Comparison of ENCODE assay signal across 9 mouse cellular contexts in the genomic region with DNA sequence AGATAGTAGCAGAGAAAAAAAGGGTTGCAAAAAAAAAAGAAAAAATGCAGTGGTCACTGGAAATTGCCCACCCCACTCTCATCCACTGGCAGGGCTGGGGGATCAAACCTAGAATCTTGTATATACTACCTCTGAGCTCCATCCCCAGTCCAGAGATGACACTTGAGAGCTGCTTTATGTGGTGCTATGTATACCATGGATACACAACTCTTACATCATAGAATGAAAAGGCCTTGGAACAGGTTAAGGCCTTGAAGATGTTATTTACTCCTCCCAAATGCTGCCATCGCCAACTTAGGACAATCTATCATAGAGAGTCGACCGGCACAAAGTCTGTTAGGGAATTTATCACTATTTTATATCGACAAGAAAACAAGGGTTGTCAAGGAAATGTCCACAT. TPM values are rescaled to one million over a fixed set of nuclear protein-coding genes. Genes with fewer than 3 reads are reported as not detected.
A peak's percentile ranks its signal among the peaks of the same experiment; 100 is the strongest.
DNase-seq lines count a peak whose midpoint lies in the region; ATAC-seq and TF ChIP-seq lines count a peak whose summit lies in the region.
"Had no signal": no experiment of that assay in that cellular context is flagged by ENCODE, and none has a peak within 500 bp of the region (broad histone marks: within the 10 kb centered on the region; RNA-seq: fewer than 3 reads in every experiment).

No protein-coding gene starts in this region.

- TF ChIP-seq POLR2A in embryonic fibroblast, embryonic 13.5 days (IDR thresholded peaks at IDR 0.05; ENCODE audit: low read depth, low read length): no peak
- no peak for TF ChIP-seq POLR2A in myocyte (IDR thresholded peaks at IDR 0.05; ENCODE audit: insufficient read length, low read depth)

- H3K79me2 ChIP-seq in myocyte (ENCODE audit: control insufficient read depth, insufficient read depth): peaks cover 45% of the 10 kb centered on the region

- intact Hi-C loops in left cerebral cortex, adult 2 months (cut with DNase I): loop anchor here (5.0 kb wide), 1 partner anchor 215 kb away; a partner anchor contains a TSS
- intact Hi-C loops in left cerebral cortex, postnatal 4 days (cut with DNase I): loop anchor here (10.0 kb wide), 1 partner anchor 112 kb away; no protein-coding TSS in a partner anchor

- no peak overlapping the region for H3ac ChIP-seq in myocyte (ENCODE audit: control insufficient read depth, insufficient read length)

- H3K27ac ChIP-seq in left cerebral cortex, adult 2 months: peak overlapping the region; percentile 100
- H3K27ac ChIP-seq in embryonic fibroblast, embryonic 13.5 days (ENCODE audit: insufficient read depth, low read length): peak overlapping the region; percentile 28
- peak overlapping the region; percentile 97 for H3K27ac ChIP-seq in intestine, embryonic 14.5 days (ENCODE audit: low read depth)

- H3K4me3 ChIP-seq in left cerebral cortex, adult 2 months: peak overlapping the region; percentile 86
- H3K4me3 ChIP-seq in embryonic fibroblast, embryonic 13.5 days (ENCODE audit: insufficient read depth, low read length): peak overlapping the region; percentile 34
- H3K4me3 ChIP-seq in intestine, embryonic 14.5 days (ENCODE audit: low read depth, low read length): peak overlapping the region; percentile 83
- peak overlapping the region; percentile 81 for H3K4me3 ChIP-seq in myocyte

- H3K27me3 ChIP-seq in intestine, embryonic 14.5 days (replicated peaks; ENCODE audit: control insufficient read depth, insufficient read depth, low read length): no peaks in the 10 kb centered on the region
- no peaks in the 10 kb centered on the region for H3K27me3 ChIP-seq in myocyte (ENCODE audit: control insufficient read depth, insufficient read depth, insufficient read length)

- no peaks in the 10 kb centered on the region for H3K9me3 ChIP-seq in intestine, embryonic 14.5 days (ENCODE audit: control insufficient read depth, low read length)

- no peak for DNase-seq in left cerebral cortex, adult 2 months (ENCODE audit: extremely low spot score in 1 of 2, low spot score in 2 of 2)
- no peak for DNase-seq in left cerebral cortex, postnatal 4 days
- DNase-seq in intestine, embryonic 14.5 days (ENCODE audit: low spot score): no peak
- no peak for DNase-seq in adrenal gland, postnatal 10 days
- DNase-seq in ovary, adult 18-20 months (ENCODE audit: low spot score): no peak
- DNase-seq: thymus, postnatal 25 days had no signal

- peaks cover 47% of the 10 kb centered on the region for H3K36me3 ChIP-seq in intestine, embryonic 14.5 days (ENCODE audit: control insufficient read depth, insufficient read depth, low read length)
- peaks cover 29% of the 10 kb centered on the region for H3K36me3 ChIP-seq in myocyte (ENCODE audit: control insufficient read depth, insufficient read depth)

- peak overlapping the region; percentile 95 for H3K4me2 ChIP-seq in intestine, embryonic 14.5 days (ENCODE audit: low read length)
- peak overlapping the region; percentile 99 for H3K4me2 ChIP-seq in myocyte (ENCODE audit: low read depth)

- TF ChIP-seq CTCF in left cerebral cortex, adult 2 months (IDR thresholded peaks at IDR 0.05): no peak
- TF ChIP-seq CTCF in embryonic fibroblast, embryonic 13.5 days (IDR thresholded peaks at IDR 0.05; ENCODE audit: borderline replicate concordance, insufficient read depth, low read length): no peak

- peaks cover 14% of the 10 kb centered on the region for H3K4me1 ChIP-seq in embryonic fibroblast, embryonic 13.5 days (ENCODE audit: control insufficient read depth, insufficient read depth, low read length)
- peaks cover 28% of the 10 kb centered on the region for H3K4me1 ChIP-seq in intestine, embryonic 14.5 days (replicated peaks; ENCODE audit: control insufficient read depth, insufficient read depth, low read length)

- WGBS in intestine, embryonic 14.5 days: 67% methylated on average over 4 of the region's 4 CpGs

- no peak for ATAC-seq in intestine, embryonic 14.5 days (replicated peaks; ENCODE audit: low FRiP score, low TSS enrichment, low read depth)
- ATAC-seq in megakaryocyte progenitor cell, adult 5-6 weeks (replicated peaks; ENCODE audit: poor library complexity): no peak

- H3K9ac ChIP-seq in intestine, embryonic 14.5 days (ENCODE audit: low read length): peak overlapping the region; percentile 40; the same call in 1 of the 2 replicates

TF ChIP-seq in myocyte, 11 proteins besides CTCF, POLR2A, EP300 and RAD21:
- TF ChIP-seq USF1 (IDR thresholded peaks at IDR 0.05; ENCODE audit: low read depth) (no peak), E2F4 (IDR thresholded peaks at IDR 0.05; ENCODE audit: insufficient read depth) (no peak), TCF3 (IDR thresholded peaks at IDR 0.05; ENCODE audit: insufficient read length, low read depth) (no peak), POLR2AphosphoS2 (IDR thresholded peaks at IDR 0.05; ENCODE audit: insufficient read length, low read depth) (no peak), TCF12 (IDR thresholded peaks at IDR 0.05; ENCODE audit: insufficient read depth, poor library complexity, severe bottlenecking) (no peak), MAX (IDR thresholded peaks at IDR 0.05; ENCODE audit: low read depth) (no peak), MYOD1 (IDR thresholded peaks at IDR 0.05; ENCODE audit: control insufficient read depth in 1 of 3, insufficient read length in 2 of 3, low read depth in 2 of 3) (no peak), MYOG (IDR thresholded peaks at IDR 0.05; ENCODE audit: control insufficient read depth in 1 of 3, insufficient read depth in 1 of 3, insufficient read length in 2 of 3, low read depth in 2 of 3) (no peak), CEBPB (IDR thresholded peaks at IDR 0.05; ENCODE audit: insufficient read depth, poor library complexity, severe bottlenecking) (no peak), REST (IDR thresholded peaks at IDR 0.05; ENCODE audit: insufficient read depth, insufficient read length) (no peak), SRF (IDR thresholded peaks at IDR 0.05; ENCODE audit: control insufficient read depth, insufficient read length, low read depth) (no peak)

RNA-seq across cellular contexts. Expression of a gene that starts 2.1 kb away (rescaled TPM):
- 10 to 100 TPM; 62.3 to 63.9 TPM for total RNA-seq in left cerebral cortex, adult 2 months (2021)
- total RNA-seq in left cerebral cortex, postnatal 4 days (2021): 10 to 100 TPM; 70.8 to 71.2 TPM
- polyA plus RNA-seq in embryonic fibroblast, embryonic 13.5 days (2011; ENCODE audit: insufficient read length, low read depth, missing spikeins): 54.2 and 58.1 TPM in 2 replicates
- 11.4 and 13.9 TPM in 2 replicates for polyA plus RNA-seq in intestine, embryonic 14.5 days (2014; fragmentation: Nextera tagmentation; extraction: Ambion mirVana)
- 21.2 TPM for polyA plus RNA-seq in myocyte (2012; fragmentation: generic; extraction: Trizol)
- total RNA-seq in megakaryocyte progenitor cell, adult 5-6 weeks (2015): 90.7 and 101 TPM in 2 replicates
- total RNA-seq in megakaryocyte progenitor cell, adult 5-6 weeks (2017): 19.5 and 20.0 TPM in 2 replicates
- total RNA-seq in adrenal gland, postnatal 10 days (2021): 10 to 100 TPM; 53.3 to 65.8 TPM

RNA-seq across cellular contexts. Expression of a gene that starts 17.4 kb away (rescaled TPM):
- total RNA-seq in left cerebral cortex, adult 2 months (2021): 10 to 100 TPM; 28.4 to 33.4 TPM
- total RNA-seq in left cerebral cortex, postnatal 4 days (2021): 10 to 100 TPM; 35.4 to 35.6 TPM
- polyA plus RNA-seq in embryonic fibroblast, embryonic 13.5 days (2011; ENCODE audit: insufficient read length, low read depth, missing spikeins): 73.6 and 83.0 TPM in 2 replicates
- polyA plus RNA-seq in intestine, embryonic 14.5 days (2014; fragmentation: Nextera tagmentation; extraction: Ambion mirVana): 43.4 and 45.6 TPM in 2 replicates
- polyA plus RNA-seq in myocyte (2012; fragmentation: generic; extraction: Trizol): 26.5 TPM
- 74.8 and 85.3 TPM in 2 replicates for total RNA-seq in megakaryocyte progenitor cell, adult 5-6 weeks (2015)
- total RNA-seq in megakaryocyte progenitor cell, adult 5-6 weeks (2017): 22.6 and 27.2 TPM in 2 replicates
- 10 to 100 TPM; 37.3 to 40.0 TPM for total RNA-seq in adrenal gland, postnatal 10 days (2021)

RNA-seq across cellular contexts. Expression of a gene that starts 27.9 kb away (rescaled TPM):
- total RNA-seq in left cerebral cortex, adult 2 months (2021): 1 to 10 TPM; 5.5 to 6.7 TPM
- total RNA-seq in left cerebral cortex, postnatal 4 days (2021): 1 to 10 TPM; 9.5 to 9.7 TPM
- 1.8 and 3.2 TPM in 2 replicates for polyA plus RNA-seq in embryonic fibroblast, embryonic 13.5 days (2011; ENCODE audit: insufficient read length, low read depth, missing spikeins)
- 6.7 and 7.6 TPM in 2 replicates for polyA plus RNA-seq in intestine, embryonic 14.5 days (2014; fragmentation: Nextera tagmentation; extraction: Ambion mirVana)
- 2.1 TPM for polyA plus RNA-seq in myocyte (2012; fragmentation: generic; extraction: Trizol)
- total RNA-seq in megakaryocyte progenitor cell, adult 5-6 weeks (2015): 2.2 and 2.3 TPM in 2 replicates
- total RNA-seq in megakaryocyte progenitor cell, adult 5-6 weeks (2017): 1.2 and 3.0 TPM in 2 replicates
- 1 to 10 TPM; 3.6 to 4.3 TPM for total RNA-seq in adrenal gland, postnatal 10 days (2021)

RNA-seq across cellular contexts. Expression of a gene that starts 34.9 kb away (rescaled TPM):
- 100 to 1,000 TPM; 122 to 126 TPM for total RNA-seq in left cerebral cortex, adult 2 months (2021)
- total RNA-seq in left cerebral cortex, postnatal 4 days (2021): 100 to 1,000 TPM; 113 to 128 TPM
- polyA plus RNA-seq in embryonic fibroblast, embryonic 13.5 days (2011; ENCODE audit: insufficient read length, low read depth, missing spikeins): 63.8 and 64.6 TPM in 2 replicates
- 49.4 and 51.8 TPM in 2 replicates for polyA plus RNA-seq in intestine, embryonic 14.5 days (2014; fragmentation: Nextera tagmentation; extraction: Ambion mirVana)
- polyA plus RNA-seq in myocyte (2012; fragmentation: generic; extraction: Trizol): 18.1 TPM
- 64.0 and 78.0 TPM in 2 replicates for total RNA-seq in megakaryocyte progenitor cell, adult 5-6 weeks (2015)
- total RNA-seq in megakaryocyte progenitor cell, adult 5-6 weeks (2017): 20.6 and 24.1 TPM in 2 replicates
- total RNA-seq in adrenal gland, postnatal 10 days (2021): 10 to 100 TPM; 70.0 to 94.2 TPM

RNA-seq across cellular contexts. Expression of a gene that starts 42.5 kb away (rescaled TPM):
- total RNA-seq in left cerebral cortex, adult 2 months (2021): 10 to 100 TPM; 12.6 TPM
- total RNA-seq in left cerebral cortex, postnatal 4 days (2021): 10 to 100 TPM; 14.5 to 14.6 TPM
- 10.3 and 12.0 TPM in 2 replicates for polyA plus RNA-seq in embryonic fibroblast, embryonic 13.5 days (2011; ENCODE audit: insufficient read length, low read depth, missing spikeins)
- polyA plus RNA-seq in intestine, embryonic 14.5 days (2014; fragmentation: Nextera tagmentation; extraction: Ambion mirVana): 18.8 and 19.8 TPM in 2 replicates
- polyA plus RNA-seq in myocyte (2012; fragmentation: generic; extraction: Trizol): 6.8 TPM
- total RNA-seq in megakaryocyte progenitor cell, adult 5-6 weeks (2015): 26.3 and 26.8 TPM in 2 replicates
- 4.8 and 5.9 TPM in 2 replicates for total RNA-seq in megakaryocyte progenitor cell, adult 5-6 weeks (2017)
- 10 to 100 TPM; 17.9 to 28.8 TPM for total RNA-seq in adrenal gland, postnatal 10 days (2021)

Comparison
In these comparisons a context has a peak if more than half of its experiments do, and no peak if none do; other contexts are left out.
1. H3K27ac ChIP-seq: peak in every context shown above with its lines; median percentile 100 in left cerebral cortex, adult 2 months; 97 in intestine, embryonic 14.5 days; 28 in embryonic fibroblast, embryonic 13.5 days.
2. H3K4me3 ChIP-seq: peak in every context shown above with its lines; median percentile 86 in left cerebral cortex, adult 2 months; 83 in intestine, embryonic 14.5 days; 81 in myocyte; 34 in embryonic fibroblast, embryonic 13.5 days.